Mouse (Mus musculus) liver, adult (tissue): ENCODE measurements around the gene Dph1.

ENCODE experiments used
- GATA4 ChIP-seq: IDR thresholded peaks from 2 replicates; pipeline ENCODE4 v1.6.1; 2014; ENCODE audit warnings: mild to moderate bottlenecking, low read length; ENCODE audit not compliant: insufficient replicate concordance

Dph1 gene

GRCm38 (mm10) chr11:75192336-75193214, 1.5 kb upstream of the Dph1 start:
- no peak for TF ChIP-seq GATA4

- no peak for TF ChIP-seq GATA4
These were observed 800 bp upstream of the Dph1 start for GRCm38 (mm10) chr11:75191841-75192240.

DNA sequence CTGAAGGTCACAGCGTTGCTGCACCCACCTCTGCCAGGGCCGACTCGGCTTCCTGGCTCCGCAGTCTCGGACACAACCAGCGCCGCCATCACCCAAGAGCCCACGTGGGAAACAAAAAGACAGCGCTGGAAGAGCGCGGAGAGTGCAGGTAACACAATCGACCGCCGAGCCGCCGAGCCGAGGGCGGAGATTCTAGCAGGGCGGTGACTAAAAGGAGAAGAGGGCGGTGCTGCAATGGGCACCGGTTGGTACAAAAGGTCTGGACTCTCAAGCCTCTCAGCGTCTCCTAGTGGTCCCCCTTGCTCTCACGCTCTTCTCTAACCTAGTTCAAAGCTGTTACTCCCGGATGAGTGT, 693 bp downstream of the Dph1 start:
- peak; percentile 35; the same call in 1 of the 2 replicates for TF ChIP-seq GATA4

DNA sequence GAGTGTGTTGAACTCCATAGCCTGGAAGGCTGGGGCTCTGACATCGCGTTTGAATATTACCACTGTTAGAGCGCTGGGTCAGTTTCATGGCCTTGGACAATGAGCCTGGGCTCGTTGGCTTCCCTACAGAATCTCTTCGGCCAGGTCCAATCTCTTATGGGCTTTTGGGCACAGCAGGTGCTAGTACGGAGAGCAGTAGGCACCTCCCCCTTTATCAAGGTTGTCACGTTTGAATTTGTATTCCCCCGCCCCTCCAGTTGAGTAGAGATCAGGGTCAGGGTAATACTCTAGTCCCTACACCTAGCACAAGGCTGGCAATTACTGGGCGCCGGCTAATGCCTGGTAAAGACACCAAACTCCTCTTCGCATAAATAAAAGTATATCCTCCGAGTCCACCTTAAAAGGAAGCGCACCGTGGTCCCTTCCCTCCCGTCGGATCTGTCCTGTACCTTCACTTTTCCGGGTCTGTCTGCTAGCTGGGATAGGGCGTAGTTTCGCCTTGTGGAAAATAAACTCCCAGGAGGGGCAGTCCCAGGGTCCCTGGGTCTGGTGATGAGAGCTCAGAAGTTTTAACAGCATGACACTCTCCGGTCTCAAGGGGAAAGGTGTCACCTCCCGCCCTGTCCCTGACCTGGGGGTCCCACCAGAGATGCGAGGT, 1.2 kb downstream of the Dph1 start:
- no peak for TF ChIP-seq GATA4

DNA sequence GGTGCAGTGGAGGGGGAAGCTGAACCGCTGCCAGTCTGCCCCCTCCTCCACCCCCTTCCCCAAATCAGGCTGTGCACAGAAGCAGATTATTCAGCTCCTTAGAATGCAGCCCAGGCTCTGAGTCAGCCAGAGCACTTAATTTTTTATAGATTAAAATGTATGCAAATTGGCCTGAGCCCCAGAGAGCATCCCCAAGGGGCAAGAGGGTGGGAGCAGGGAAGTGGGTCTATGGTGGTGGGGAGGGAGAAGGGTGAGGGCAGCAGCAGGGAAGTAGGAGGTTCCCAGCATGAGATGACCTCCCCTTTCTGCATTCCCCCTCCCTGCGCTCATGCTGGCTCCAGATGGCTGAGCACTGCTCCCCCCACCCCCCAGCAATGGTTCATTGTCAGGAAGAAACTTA, 6.1 kb downstream of the Dph1 start:
- TF ChIP-seq GATA4: no peak

GRCm38 (mm10) chr11:75184573-75184972, 6.5 kb downstream of the Dph1 start:
- no peak for TF ChIP-seq GATA4

- no peak for TF ChIP-seq GATA4
These were observed 7.0 kb downstream of the Dph1 start for GRCm38 (mm10) chr11:75183917-75184570.

- no peak for TF ChIP-seq GATA4
These were observed 12.3 kb downstream of the Dph1 start, which contains the start of gene Ovca2 for GRCm38 (mm10) chr11:75178672-75179208. Gene Ovca2 (minus strand): TSS chr11:75178835.

GRCm38 (mm10) chr11:75178011-75178410, 13.0 kb downstream of the Dph1 start:
- no peak for TF ChIP-seq GATA4

GRCm38 (mm10) chr11:75173799-75174165, 17.3 kb downstream of the Dph1 start:
- TF ChIP-seq GATA4: no peak

- TF ChIP-seq GATA4: peak; percentile 23; the same call in 1 of the 2 replicates
These were observed 17.8 kb downstream of the Dph1 start for GRCm38 (mm10) chr11:75173095-75173798.

DNA sequence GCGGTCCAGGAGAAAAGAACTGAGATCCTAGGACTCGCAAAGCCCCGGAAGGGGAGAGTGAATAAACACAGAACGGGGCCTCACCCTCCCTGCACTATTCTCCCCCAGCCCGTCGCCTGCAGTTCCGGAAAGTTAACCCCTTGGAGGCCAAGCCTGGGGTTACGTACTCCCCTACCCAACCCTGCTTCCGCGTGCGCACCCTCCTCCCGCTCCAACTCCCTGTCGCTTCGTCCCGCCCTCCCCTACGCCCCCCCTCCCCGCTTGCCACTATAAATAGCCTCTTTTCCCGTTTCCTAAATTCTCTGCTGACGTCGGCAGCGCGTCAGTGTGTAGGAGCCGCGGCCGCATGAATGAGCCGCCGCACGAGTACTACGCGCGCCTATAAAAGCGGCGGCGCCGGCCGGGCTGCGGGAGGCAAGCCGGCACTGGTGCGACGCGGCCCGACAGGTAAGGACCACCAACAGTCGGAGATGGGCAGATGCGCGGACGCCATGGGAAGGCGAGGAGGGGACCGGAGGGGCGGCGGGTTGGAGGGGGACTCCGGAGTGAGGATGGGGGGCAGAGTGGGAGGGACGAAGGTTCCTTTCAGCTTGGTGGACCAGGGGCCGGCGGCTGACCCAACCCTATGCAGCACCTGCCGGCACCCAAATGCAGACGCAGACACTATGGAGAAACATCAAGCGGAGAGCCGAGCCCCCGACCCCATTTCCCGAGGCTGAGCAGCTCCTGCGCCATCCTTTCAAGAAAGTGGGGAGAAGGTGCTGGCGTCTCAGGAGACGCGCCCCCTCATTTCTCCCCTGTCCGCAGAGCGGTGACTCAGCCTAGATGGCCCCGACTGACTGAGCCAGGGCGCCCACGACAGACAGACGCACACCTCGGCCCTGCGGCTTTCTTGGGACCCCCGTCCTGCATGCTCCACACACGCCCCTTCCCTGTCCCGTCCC, 18.6 kb downstream of the Dph1 start:
- TF ChIP-seq GATA4: no peak

DNA sequence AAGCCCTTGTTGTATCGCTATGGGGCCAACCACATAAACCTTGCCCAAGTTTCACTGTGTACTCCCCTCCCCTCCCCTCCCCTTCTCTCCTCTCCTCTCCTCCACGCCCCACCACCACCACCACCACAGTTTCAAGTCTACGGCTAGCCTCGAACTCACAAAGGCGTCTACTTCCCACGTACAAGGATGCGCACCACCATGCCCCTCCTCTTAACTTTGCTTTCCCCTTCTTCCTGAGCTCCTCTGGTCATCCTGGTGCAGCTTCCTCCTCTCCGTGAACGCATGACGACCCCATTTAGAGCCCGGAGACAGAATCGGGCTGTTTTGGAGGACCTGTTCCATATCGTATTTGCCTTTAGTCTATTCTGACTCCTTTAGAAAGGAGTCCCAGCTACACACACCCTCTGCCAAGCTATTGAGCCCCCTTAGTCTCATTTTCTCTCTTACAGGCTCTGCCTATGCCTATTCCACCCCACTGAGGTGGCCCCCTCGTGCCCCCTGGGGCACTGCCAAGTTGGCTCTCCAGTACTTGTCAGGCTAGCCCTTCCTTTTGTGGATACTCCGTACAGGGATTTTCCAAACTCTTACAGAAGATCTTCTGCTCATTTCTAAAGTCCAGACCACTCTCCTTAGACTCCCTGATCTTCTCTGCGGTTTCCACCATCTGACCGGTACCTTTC, 19.7 kb downstream of the Dph1 start:
- no peak for TF ChIP-seq GATA4
